Mouse (Mus musculus) heart, embryonic 10.5 days (tissue): ENCODE data around the gene Ropn1. TPM values are rescaled to one million over a fixed set of nuclear protein-coding genes. Genes with fewer than 3 reads are reported as not detected.
A peak's percentile ranks its signal among the peaks of the same experiment; 100 is the strongest.
"Not testable (repeated sequence)": the region's sequence is repeated elsewhere in the genome, so short reads cannot be mapped to it uniquely, and the experiment has no call there.

Source experiments
- DNase-seq: peaks from one replicate; pipeline ENCODE4 v3.0.0-alpha.2; 2017; ENCODE audit warnings: low spot score
- H3K27ac ChIP-seq: fragments of 300-500 bp; sonication (generic); 2 replicates; pipeline ENCODE4 v1.5.1; 2016; ENCODE audit warnings: mild to moderate bottlenecking
- H3K27me3 ChIP-seq: fragments of 300-500 bp; sonication (generic); 2 replicates; pipeline ENCODE4 v1.6.1; 2016; ENCODE audit warnings: mild to moderate bottlenecking; ENCODE audit not compliant: poor library complexity, insufficient read depth, severe bottlenecking
- H3K36me3 ChIP-seq: fragments of 300-500 bp; sonication (generic); 2 replicates; pipeline ENCODE4 v1.6.1; 2016; ENCODE audit warnings: mild to moderate bottlenecking, moderate library complexity
- H3K4me1 ChIP-seq: fragments of 300-500 bp; sonication (generic); 2 replicates; pipeline ENCODE4 v1.6.1; 2016; ENCODE audit warnings: mild to moderate bottlenecking
- H3K4me3 ChIP-seq: fragments of 300-500 bp; sonication (generic); 2 replicates; pipeline ENCODE4 v1.5.1; 2016; ENCODE audit warnings: mild to moderate bottlenecking, moderate library complexity
- H3K9me3 ChIP-seq: fragments of 300-500 bp; sonication (generic); 2 replicates; pipeline ENCODE4 v1.6.1; 2016; ENCODE audit warnings: mild to moderate bottlenecking, moderate library complexity
- WGBS: fragments of 180-500 bp; shearing (Covaris S2); methylation state at CpG from one replicate; pipeline ENCODE4 v1.1.7; 2016; 5-methylcytosine and 5-hydroxymethylcytosine counted together
- polyA plus RNA-seq: library from polyadenylated mRNA; unstranded; fragments of >200 nt; fragmentation: Nextera tagmentation; extraction: Ambion mirVana; gene quantifications from 2 replicates; pipeline ENCODE4 v1.2.1, GENCODE M21; 2016

The Ropn1 gene
- polyA plus RNA-seq, 1 experiment from 2014 or later: 0.57 TPM

DNA sequence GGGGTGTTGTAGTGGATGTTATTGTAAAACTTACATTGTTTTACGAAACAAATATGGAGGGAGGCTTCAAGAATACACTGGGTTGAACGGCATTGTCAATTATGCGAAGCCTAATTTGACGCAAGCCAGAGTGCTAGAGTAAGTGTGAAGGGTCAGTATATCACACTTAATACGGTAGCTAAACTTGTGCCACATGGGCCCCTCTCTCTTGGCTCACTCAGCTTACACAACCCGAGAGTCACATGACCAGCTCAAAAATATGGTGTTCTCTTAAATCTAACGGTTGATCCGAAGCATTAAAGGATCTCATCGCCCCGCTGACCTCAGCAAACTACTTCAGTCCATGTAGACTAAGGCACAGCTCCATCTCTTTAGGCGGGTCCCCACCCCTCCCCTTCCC, 8.7 kb downstream of the Ropn1 start:
- Histone ChIP-seq H3K27ac (peak overlapping the region; percentile 17; the same call in 1 of the 2 replicates), H3K4me1 (peaks cover 7% of the 10 kb centered on the region), H3K4me3 (peak overlapping the region; percentile 50), H3K36me3 (no peaks in the 10 kb centered on the region), H3K27me3 (no peaks in the 10 kb centered on the region; the same call in 1 of the 2 replicates), H3K9me3 (no peaks in the 10 kb centered on the region)
- 39% methylated on average over 11 of the region's 11 CpGs for WGBS
- DNase-seq: no peak

DNA sequence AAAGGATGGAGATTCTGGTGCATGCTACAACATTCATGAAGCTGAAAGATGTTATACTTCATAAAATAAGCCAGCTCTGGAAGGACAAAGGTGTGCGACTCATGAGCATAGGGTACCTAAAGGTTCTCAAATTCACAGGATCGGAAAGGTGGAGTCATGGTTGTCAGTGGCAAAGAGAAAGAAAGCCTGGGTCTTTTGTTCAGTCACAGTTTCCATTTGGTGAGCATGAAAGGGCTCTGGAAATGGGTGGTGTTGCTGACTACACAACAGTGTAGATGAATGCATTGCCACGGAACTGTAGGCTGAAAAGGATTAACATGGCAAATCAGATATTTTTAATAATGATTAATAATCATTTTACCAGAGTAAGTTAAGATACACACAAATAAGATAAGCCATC, 14.8 kb downstream of the Ropn1 start:
- H3K27me3 ChIP-seq: peaks cover 31% of the 10 kb centered on the region
- no peaks in the 10 kb centered on the region for H3K36me3 ChIP-seq
- peaks cover 8% of the 10 kb centered on the region; the same call in 1 of the 2 replicates for H3K4me1 ChIP-seq
- H3K9me3 ChIP-seq: no peaks in the 10 kb centered on the region
- no peak for DNase-seq
- no peak overlapping the region for H3K27ac ChIP-seq
- no peak overlapping the region for H3K4me3 ChIP-seq
- 76% methylated on average over 3 of the region's 3 CpGs for WGBS

GRCm38 (mm10) chr16:34667031-34667726, 17.5 kb downstream of the Ropn1 start:
- no peaks in the 10 kb centered on the region for H3K36me3 ChIP-seq
- H3K27me3 ChIP-seq: peaks cover 31% of the 10 kb centered on the region
- no peak overlapping the region; the same call in 1 of the 2 replicates for H3K27ac ChIP-seq
- H3K4me1 ChIP-seq: peaks cover 25% of the 10 kb centered on the region
- WGBS: 9% methylated on average over 20 of the region's 20 CpGs
- H3K9me3 ChIP-seq: no peaks in the 10 kb centered on the region
- peak overlapping the region; percentile 41 for H3K4me3 ChIP-seq
- peak; percentile 84 for DNase-seq

DNA sequence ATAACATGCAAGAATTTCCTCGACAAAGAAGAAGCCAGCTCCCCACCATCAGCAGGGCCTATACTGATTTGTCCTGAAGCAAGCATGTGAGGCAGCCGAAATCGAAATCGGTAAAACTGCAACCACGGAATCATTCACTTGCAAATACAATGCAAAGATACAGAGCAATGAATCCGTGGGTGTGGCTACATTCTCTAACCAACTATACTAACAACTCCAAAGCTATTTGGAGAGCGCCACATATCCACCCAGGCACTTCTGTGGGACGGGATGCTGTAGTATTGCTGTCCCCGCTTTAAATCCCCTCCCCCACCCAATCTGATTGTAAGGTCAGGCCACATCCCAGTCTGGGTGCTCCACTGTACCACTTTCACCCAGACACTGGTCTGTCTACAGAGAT, 18.6 kb downstream of the Ropn1 start:
- Histone ChIP-seq H3K27ac (no peak overlapping the region), H3K4me3 (no peak overlapping the region), H3K9me3 (no peaks in the 10 kb centered on the region), H3K36me3 (no peaks in the 10 kb centered on the region), H3K4me1 (peaks cover 25% of the 10 kb centered on the region), H3K27me3 (peaks cover 36% of the 10 kb centered on the region)
- WGBS: 68% methylated on average over 9 of the region's 9 CpGs
- DNase-seq: no peak

- WGBS: 77% methylated on average over 7 of the region's 7 CpGs
- DNase-seq: peak; percentile 9
- Histone ChIP-seq H3K9me3 (no peaks in the 10 kb centered on the region), H3K4me1 (peaks cover 24% of the 10 kb centered on the region), H3K36me3 (no peaks in the 10 kb centered on the region), H3K27me3 (peaks cover 17% of the 10 kb centered on the region), H3K4me3 (no peak overlapping the region), H3K27ac (no peak overlapping the region)
Observed at GRCm38 (mm10) chr16:34671966-34672365, 22.2 kb downstream of the Ropn1 start.

GRCm38 (mm10) chr16:34672822-34673221, 23.1 kb downstream of the Ropn1 start:
- WGBS: 72% methylated on average over 3 of the region's 3 CpGs
- DNase-seq: no peak
- H3K27ac ChIP-seq: no peak overlapping the region; the same call in 1 of the 2 replicates

DNA sequence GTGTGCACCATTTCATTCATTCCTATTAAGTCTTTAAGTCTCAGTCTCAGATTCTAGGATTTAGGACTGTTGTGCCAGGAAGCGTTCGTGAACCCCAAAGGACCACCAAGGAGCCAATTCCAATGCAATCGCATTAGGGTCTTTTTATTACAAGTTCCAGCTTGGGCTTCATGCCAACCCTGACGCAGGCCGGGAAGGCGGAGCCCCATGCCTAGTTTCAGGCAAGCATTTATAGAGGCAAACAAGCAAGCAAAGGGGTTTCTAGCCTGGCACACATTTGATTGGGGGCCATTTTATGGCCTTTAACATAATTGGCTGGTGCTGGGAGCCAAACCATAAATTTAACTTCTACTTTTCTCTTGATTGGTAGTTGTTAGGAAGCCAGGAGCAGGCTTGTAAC, 24.6 kb downstream of the Ropn1 start:
- Histone ChIP-seq H3K9me3 (no peaks in the 10 kb centered on the region), H3K4me3 (no peak overlapping the region), H3K27ac (no peak overlapping the region), H3K4me1 (peaks cover 17% of the 10 kb centered on the region), H3K36me3 (no peaks in the 10 kb centered on the region), H3K27me3 (peaks cover 5% of the 10 kb centered on the region; the same call in 1 of the 2 replicates)
- 91% methylated on average over 6 of the region's 6 CpGs for WGBS
- no peak for DNase-seq

More at GRCm38 (mm10) chr16:34672822-34673221, 23.1 kb downstream of the Ropn1 start:
- H3K4me1 ChIP-seq: peaks cover 17% of the 10 kb centered on the region
- no peak overlapping the region for H3K4me3 ChIP-seq
- H3K27me3 ChIP-seq: peaks cover 17% of the 10 kb centered on the region
- no peaks in the 10 kb centered on the region for H3K9me3 ChIP-seq
- no peaks in the 10 kb centered on the region for H3K36me3 ChIP-seq

GRCm38 (mm10) chr16:34681823-34682222, 32.1 kb downstream of the Ropn1 start:
- Histone ChIP-seq H3K4me1 (no peaks in the 10 kb centered on the region), H3K4me3 (no peak overlapping the region), H3K36me3 (no peaks in the 10 kb centered on the region), H3K27me3 (no peaks in the 10 kb centered on the region), H3K9me3 (no peaks in the 10 kb centered on the region), H3K27ac (no peak overlapping the region)
- no peak for DNase-seq

DNA sequence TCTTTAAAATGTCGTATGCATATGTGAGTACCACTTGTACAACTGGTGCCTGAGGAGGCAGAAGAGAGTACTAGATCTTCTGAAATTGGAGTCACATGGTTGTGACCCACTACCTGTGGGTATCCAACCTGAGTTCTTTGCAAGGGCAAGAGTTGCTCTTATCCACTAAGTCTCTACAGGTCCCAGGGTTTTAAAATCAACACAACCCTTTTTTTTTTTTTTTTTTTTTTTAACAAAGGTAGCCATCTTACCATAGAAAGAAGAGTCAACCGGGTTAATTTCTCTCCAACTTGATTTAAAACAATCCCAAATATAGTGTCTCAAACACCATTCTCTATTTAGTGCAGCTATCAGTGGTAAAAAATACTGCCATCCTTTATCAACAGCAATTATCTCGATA, 40.2 kb downstream of the Ropn1 start:
- Histone ChIP-seq H3K27me3 (no peaks in the 10 kb centered on the region), H3K4me1 (peaks cover 6% of the 10 kb centered on the region; the same call in 1 of the 2 replicates), H3K36me3 (no peaks in the 10 kb centered on the region), H3K9me3 (no peaks in the 10 kb centered on the region), H3K4me3 (peak overlapping the region; percentile 79), H3K27ac (no peak overlapping the region)
- 75% methylated on average over 3 of the region's 3 CpGs for WGBS
- no peak for DNase-seq

- peak; percentile 96 for DNase-seq
- no peaks in the 10 kb centered on the region for H3K27me3 ChIP-seq
- no peaks in the 10 kb centered on the region; the same call in 1 of the 2 replicates for H3K36me3 ChIP-seq
- peak within 1 kb of the TSS; percentile 91 for H3K27ac ChIP-seq
- WGBS: 2% methylated on average over 52 of the region's 53 CpGs
- H3K4me1 ChIP-seq: peaks cover 6% of the 10 kb centered on the region; the same call in 1 of the 2 replicates
- H3K4me3 ChIP-seq: peak within 1 kb of the TSS; percentile 79
- no peaks in the 10 kb centered on the region for H3K9me3 ChIP-seq
Observed at GRCm38 (mm10) chr16:34690334-34691144, 40.8 kb downstream of the Ropn1 start, which contains the start of gene Ccdc14. Gene Ccdc14, plus strand, starts transcription at chr16:34690616.

GRCm38 (mm10) chr16:34691156-34691555, 41.4 kb downstream of the Ropn1 start:
- no peaks in the 10 kb centered on the region for H3K27me3 ChIP-seq
- peaks cover 6% of the 10 kb centered on the region; the same call in 1 of the 2 replicates for H3K4me1 ChIP-seq
- H3K27ac ChIP-seq: peak overlapping the region; percentile 91
- H3K36me3 ChIP-seq: peaks cover 4% of the 10 kb centered on the region
- WGBS: 13% methylated on average over 11 of the region's 11 CpGs
- H3K4me3 ChIP-seq: peak overlapping the region; percentile 79
- DNase-seq: no peak
- H3K9me3 ChIP-seq: no peaks in the 10 kb centered on the region

DNA sequence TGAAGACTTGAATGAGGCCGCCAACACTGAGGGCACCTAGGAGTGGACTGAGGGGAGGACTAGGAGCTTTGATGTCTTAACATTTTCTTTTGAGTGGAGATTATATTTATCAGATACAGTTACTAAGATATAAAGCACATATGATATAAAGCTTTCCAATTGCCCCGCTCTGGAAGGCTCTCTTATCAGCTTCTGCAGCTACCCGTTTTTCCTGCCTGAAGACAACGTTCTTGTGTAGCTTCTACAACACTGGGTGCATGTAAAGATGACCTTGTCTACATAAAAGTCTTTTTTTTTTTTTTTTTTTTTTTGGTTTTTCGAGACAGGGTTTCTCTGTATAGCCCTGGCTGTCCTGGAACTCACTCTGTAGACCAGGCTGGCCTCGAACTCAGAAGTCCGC, 44.8 kb downstream of the Ropn1 start:
- H3K27ac ChIP-seq: no peak overlapping the region
- peaks cover 6% of the 10 kb centered on the region; the same call in 1 of the 2 replicates for H3K4me1 ChIP-seq
- H3K4me3 ChIP-seq: no peak overlapping the region
- H3K9me3 ChIP-seq: no peaks in the 10 kb centered on the region
- WGBS: 81% methylated on average over 6 of the region's 7 CpGs
- no peak for DNase-seq
- peaks cover 26% of the 10 kb centered on the region for H3K36me3 ChIP-seq
- no peaks in the 10 kb centered on the region for H3K27me3 ChIP-seq

DNA sequence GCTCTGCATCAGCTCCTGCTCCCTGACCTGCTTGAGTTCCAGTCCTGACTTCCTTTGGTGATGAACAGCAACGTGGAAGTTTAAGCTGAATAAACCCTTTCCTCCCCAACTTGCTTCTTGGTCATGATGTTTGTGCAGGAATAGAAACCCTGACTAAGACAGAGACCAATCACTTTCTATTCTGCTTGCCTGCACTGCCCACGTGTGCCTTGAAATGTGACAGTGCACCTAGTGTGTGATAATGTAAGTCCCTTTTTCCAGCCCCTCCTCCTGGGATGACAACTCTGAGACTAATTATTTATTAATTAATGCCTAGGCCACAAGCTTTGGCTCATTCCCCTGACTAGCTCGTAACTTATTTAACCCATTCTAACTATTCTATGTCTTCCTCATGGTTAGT, 49.0 kb downstream of the Ropn1 start:
- not testable (repeated sequence) for H3K4me3 ChIP-seq, H3K9me3 ChIP-seq, H3K4me1 ChIP-seq, H3K27me3 ChIP-seq, H3K27ac ChIP-seq, DNase-seq
- 78% methylated on average over 3 of the region's 3 CpGs for WGBS
- peaks cover 29% of the 10 kb centered on the region for H3K36me3 ChIP-seq
